Mouse (Mus musculus): ENCODE measurements around the gene Spata19.

Spata19 gene

GRCm38 (mm10) chr9:27396500-27396899 lies at the start of gene Spata19:
Gene Spata19 (plus strand): TSS chr9:27396800.
- DNase-seq (ENCODE audit: low spot score in 2 of 2) = no peak

- no peak for DNase-seq (ENCODE audit: low spot score in 2 of 2)
These were observed 43.5 kb upstream of the Spata19 start for GRCm38 (mm10) chr9:27353082-27353481.

DNA sequence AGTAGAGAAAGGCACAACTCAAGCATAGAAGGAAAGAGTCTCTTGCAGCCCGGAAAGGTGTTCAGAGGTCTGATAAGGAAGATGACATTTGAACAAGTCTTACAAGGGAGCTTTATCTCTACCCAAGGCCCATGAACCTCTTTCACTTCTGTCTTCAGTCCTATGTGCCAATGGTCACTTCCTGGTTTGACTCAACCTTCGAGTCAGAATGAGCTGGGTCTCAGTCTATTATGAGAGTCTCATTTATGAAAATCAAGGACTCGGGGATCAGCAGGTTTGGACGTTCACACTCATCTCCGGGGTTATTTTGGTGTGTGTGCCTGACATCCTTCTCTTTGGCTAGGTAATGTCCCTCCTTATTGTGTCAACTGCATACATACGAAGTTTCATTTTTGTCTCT lies 38.7 kb upstream of the Spata19 start:
- DNase-seq (ENCODE audit: low spot score in 2 of 2) = no peak

GRCm38 (mm10) chr9:27367231-27367630 lies 29.4 kb upstream of the Spata19 start:
- no peak for DNase-seq (ENCODE audit: low spot score in 2 of 2)

DNA sequence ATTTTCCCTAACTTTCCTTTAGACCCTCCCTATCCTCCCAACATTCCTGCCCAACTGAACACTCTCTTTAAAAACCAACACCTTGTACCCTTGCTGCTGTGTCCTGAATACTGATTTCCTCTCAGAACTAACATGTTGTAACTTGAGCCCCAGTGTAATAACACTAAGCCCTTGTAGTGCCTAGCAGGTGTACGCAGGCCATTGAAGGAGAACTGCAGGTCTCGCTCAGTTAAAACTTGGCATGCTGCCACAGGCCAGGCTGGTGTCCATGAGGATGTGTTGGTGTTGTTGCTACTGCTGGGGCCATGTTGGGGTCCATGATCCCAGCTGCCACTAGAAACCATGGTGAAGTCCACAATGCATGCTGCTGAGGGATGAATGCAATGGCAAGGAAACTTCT lies 27.5 kb upstream of the Spata19 start:
- no peak for DNase-seq (ENCODE audit: low spot score in 2 of 2)

- no peak for DNase-seq (ENCODE audit: low spot score in 2 of 2)
These were observed 20.9 kb upstream of the Spata19 start for GRCm38 (mm10) chr9:27375746-27376145.

- DNase-seq (ENCODE audit: low spot score in 2 of 2) = no peak
These were observed 9.6 kb upstream of the Spata19 start for GRCm38 (mm10) chr9:27386951-27387350.

DNA sequence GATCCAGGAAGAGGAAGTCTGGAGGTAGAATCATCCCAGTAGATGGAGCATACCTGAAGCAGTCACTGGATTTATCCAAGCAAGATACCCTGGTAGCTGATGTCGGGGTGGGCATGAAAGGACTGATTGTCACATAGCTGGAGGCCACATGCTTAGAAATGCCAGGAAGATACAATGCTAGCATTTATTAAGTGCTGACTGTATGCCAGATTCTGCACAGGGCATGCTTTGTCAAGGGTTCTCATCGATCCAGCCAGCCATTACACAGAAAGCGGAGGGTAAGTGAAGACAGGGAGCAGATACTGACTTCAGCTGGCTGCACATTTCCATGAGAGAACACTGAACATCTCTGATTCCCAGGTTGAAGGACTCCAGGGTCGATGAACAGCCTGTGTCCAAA lies 4.6 kb downstream of the Spata19 start:
- DNase-seq (ENCODE audit: low spot score in 2 of 2) = no peak

- peak; percentile 14 to 32 for DNase-seq (ENCODE audit: low spot score in 2 of 2)
These were observed 13.1 kb downstream of the Spata19 start for GRCm38 (mm10) chr9:27409733-27410132.

DNA sequence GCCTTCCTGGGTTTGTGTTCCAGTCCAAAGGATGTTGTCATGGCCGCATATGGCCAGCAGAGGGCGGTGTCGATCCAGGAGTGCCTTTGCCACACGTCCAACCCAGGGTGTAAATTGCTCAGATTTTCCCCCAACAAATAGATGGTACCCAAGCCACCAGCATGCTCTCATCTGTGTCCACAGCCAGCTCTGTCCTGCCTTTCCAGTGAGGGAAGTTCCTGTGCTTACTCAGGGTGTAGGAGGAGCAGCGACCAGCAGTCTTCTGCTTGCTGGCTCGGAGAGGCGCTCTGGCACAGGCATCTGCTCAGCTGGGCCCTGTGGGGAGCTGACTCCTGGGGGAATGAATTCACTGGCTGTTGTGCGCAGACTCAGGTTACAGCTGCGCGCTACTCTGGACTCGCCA lies 17.5 kb downstream of the Spata19 start:
- DNase-seq (ENCODE audit: low spot score in 2 of 2) = peak; percentile 54 to 71

DNA sequence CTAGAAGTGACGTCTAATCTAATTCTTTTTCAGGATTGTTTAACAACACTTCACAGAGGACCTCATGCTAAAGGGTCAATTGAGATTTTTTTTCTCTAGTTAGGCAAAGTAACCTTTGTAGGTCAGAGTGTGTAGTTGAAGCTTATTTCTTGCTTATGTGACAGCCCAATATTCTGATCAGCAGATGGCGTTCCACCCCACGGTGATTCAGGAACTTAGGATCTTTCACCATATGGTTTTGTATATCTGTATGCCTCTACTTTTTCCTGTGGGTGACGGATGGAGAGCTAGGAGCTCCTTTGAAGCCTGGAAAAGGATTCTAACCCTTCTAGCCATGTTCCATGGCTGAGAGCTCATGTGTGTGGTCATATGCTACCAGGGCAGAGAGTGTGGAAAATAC lies 27.9 kb downstream of the Spata19 start:
- no peak for DNase-seq (ENCODE audit: low spot score in 2 of 2)

DNA sequence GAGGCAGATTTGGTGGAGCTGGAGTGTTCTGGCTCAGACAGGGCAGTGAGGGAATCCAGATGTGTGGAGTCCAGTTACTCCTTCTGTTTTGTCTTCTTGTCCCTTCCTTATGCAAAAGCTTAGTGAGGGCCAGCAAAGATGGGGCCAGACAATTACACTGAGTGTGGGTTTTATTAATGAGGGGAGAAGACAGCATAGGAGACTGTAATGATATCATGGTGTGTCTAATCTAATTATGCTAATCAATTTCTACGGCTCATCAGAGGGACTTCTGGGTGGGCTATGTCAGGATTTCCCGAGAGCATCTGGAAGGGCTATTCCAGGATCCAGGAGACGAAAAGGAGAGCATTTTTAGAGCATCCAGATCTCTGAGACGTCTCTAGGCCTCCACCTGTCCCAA lies 32.0 kb downstream of the Spata19 start:
- no peak for DNase-seq (ENCODE audit: low spot score in 2 of 2)

- DNase-seq (ENCODE audit: low spot score in 2 of 2) = no peak
These were observed 36.7 kb downstream of the Spata19 start for GRCm38 (mm10) chr9:27433301-27433700.

GRCm38 (mm10) chr9:27435936-27436335 lies 39.3 kb downstream of the Spata19 start:
- peak in 1 of 2 experiments; percentile 2 for DNase-seq (ENCODE audit: low spot score in 2 of 2)

- peak; percentile 36 to 37 for DNase-seq (ENCODE audit: low spot score in 2 of 2)
These were observed 40.9 kb downstream of the Spata19 start for GRCm38 (mm10) chr9:27437391-27438061.

DNA sequence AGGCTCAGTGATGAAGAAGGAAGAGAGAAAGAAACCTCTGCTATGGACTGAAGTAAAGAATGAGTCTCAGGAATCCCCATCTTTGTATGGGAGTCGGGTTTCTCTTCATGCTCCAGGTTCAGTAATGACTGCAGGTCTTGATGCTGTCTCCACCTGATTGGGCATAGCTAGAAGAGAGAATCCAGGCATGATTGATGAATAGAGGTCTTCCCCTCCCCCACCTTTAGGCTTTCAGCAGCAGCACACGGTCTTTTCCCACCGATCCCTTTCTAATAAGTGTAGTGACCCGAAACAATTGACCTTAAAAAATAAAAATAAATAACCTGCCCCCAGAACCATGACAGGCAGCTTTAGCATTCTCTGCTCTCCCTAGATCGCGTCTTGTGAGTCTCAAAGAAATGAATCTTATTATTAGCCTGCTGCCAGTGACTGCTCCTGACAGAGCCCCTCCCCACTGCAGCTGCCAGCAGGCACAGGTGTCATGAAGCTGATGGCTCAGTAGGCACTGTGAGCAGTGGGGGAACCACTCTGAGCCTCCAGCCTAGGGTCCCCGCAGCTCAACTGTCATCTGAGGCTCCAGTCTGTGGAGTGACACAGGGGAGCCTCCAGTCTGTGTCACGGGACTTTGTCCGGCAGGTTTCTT lies 53.3 kb downstream of the Spata19 start:
- no peak for DNase-seq (ENCODE audit: low spot score in 2 of 2)
